Mouse (Mus musculus) neural tube, embryonic 11.5 days (tissue): ENCODE measurements at regions not wholly inside any gene's neighbourhood (a gene's known extent, or its start where the extent isn't known, plus 50 kb on each side); places are given as distances from the start of the nearest gene placed in this dataset.
A peak's percentile ranks its signal among the peaks of the same experiment; 100 is the strongest.

ENCODE experiments used
- ATAC-seq: fragments of 200-750 bp; cut with Nextera tagmentation; 2 replicates; pipeline ENCODE4 v1.8.0; 2017; ENCODE audit warnings: moderate number of reproducible peaks, mild to moderate bottlenecking, moderate TSS enrichment, moderate library complexity; ENCODE audit not compliant: insufficient read depth, low FRiP score, low TSS enrichment
- DNase-seq: peaks from one replicate; pipeline ENCODE4 v3.0.0-alpha.2; 2015; ENCODE audit warnings: low spot score
- H3K27ac ChIP-seq: fragments of 300-500 bp; sonication (generic); 2 replicates; pipeline ENCODE4 v1.5.1; 2014; ENCODE audit warnings: low read depth, mild to moderate bottlenecking, low read length
- H3K27me3 ChIP-seq: fragments of 300-500 bp; sonication (generic); 2 replicates; pipeline ENCODE4 v1.6.1; 2014; ENCODE audit warnings: mild to moderate bottlenecking, low read length, mixed read lengths; ENCODE audit not compliant: control insufficient read depth, insufficient read depth
- H3K36me3 ChIP-seq: fragments of 300-500 bp; sonication (generic); 2 replicates; pipeline ENCODE4 v1.6.1; 2014; ENCODE audit warnings: mild to moderate bottlenecking, low read length, moderate library complexity, mixed read lengths; ENCODE audit not compliant: control insufficient read depth, insufficient read depth
- H3K4me1 ChIP-seq: fragments of 300-500 bp; sonication (generic); 2 replicates; pipeline ENCODE4 v1.6.1; 2014; ENCODE audit warnings: low read length, mixed read lengths; ENCODE audit not compliant: control insufficient read depth, insufficient read depth
- H3K4me2 ChIP-seq: fragments of 300-500 bp; sonication (generic); 2 replicates; pipeline ENCODE4 v1.6.1; 2014; ENCODE audit warnings: low read depth, mild to moderate bottlenecking, moderate library complexity
- H3K4me3 ChIP-seq: fragments of 300-500 bp; sonication (generic); 2 replicates; pipeline ENCODE4 v1.5.1; 2014; ENCODE audit warnings: low read depth, low read length
- H3K9ac ChIP-seq: fragments of 300-500 bp; sonication (generic); 2 replicates; pipeline ENCODE4 v1.6.1; 2014; ENCODE audit warnings: mild to moderate bottlenecking, low read length
- H3K9me3 ChIP-seq: fragments of 300-500 bp; sonication (generic); 2 replicates; pipeline ENCODE4 v1.6.1; 2016; ENCODE audit warnings: low read length; ENCODE audit not compliant: control insufficient read depth
- WGBS: fragments of 180-500 bp; shearing (Covaris S2); extraction: QIAGEN DNeasy Blood & Tissue Kit; methylation state at CpG from one replicate; pipeline ENCODE4 v1.1.7; 2014; 5-methylcytosine and 5-hydroxymethylcytosine counted together

- Histone ChIP-seq H3K4me2 (no peak overlapping the region), H3K27me3 (no peaks in the 10 kb centered on the region), H3K27ac (no peak overlapping the region), H3K4me1 (no peaks in the 10 kb centered on the region), H3K36me3 (no peaks in the 10 kb centered on the region), H3K9me3 (no peaks in the 10 kb centered on the region), H3K9ac (no peak overlapping the region), H3K4me3 (no peak overlapping the region)
- ATAC-seq (no peak), DNase-seq (no peak)
- WGBS: 90% methylated on average over 7 of the region's 12 CpGs
Observed at GRCm38 (mm10) chr1:91664622-91665021, 124.3 kb downstream of the Asb1 start.

- Histone ChIP-seq H3K9me3 (no peaks in the 10 kb centered on the region), H3K4me2 (no peak overlapping the region), H3K9ac (no peak overlapping the region), H3K4me3 (no peak overlapping the region), H3K36me3 (no peaks in the 10 kb centered on the region), H3K4me1 (no peaks in the 10 kb centered on the region), H3K27me3 (no peaks in the 10 kb centered on the region), H3K27ac (no peak overlapping the region)
- ATAC-seq (no peak), DNase-seq (no peak)
- 73% methylated on average over 6 of the region's 6 CpGs for WGBS
Observed at GRCm38 (mm10) chr1:91668530-91668929, 128.2 kb downstream of the Asb1 start.

GRCm38 (mm10) chr1:91670980-91671379 lies 130.3 kb upstream of the Twist2 start:
- Histone ChIP-seq H3K4me2 (no peak overlapping the region), H3K9ac (no peak overlapping the region), H3K4me3 (no peak overlapping the region), H3K27ac (no peak overlapping the region), H3K9me3 (no peaks in the 10 kb centered on the region), H3K27me3 (no peaks in the 10 kb centered on the region), H3K4me1 (no peaks in the 10 kb centered on the region), H3K36me3 (no peaks in the 10 kb centered on the region)
- DNase-seq: no peak
- 75% methylated on average over 13 of the region's 13 CpGs for WGBS
- no peak for ATAC-seq

- no peaks in the 10 kb centered on the region for H3K4me1 ChIP-seq
- H3K9me3 ChIP-seq: no peaks in the 10 kb centered on the region
- H3K36me3 ChIP-seq: no peaks in the 10 kb centered on the region
- H3K4me3 ChIP-seq: no peak overlapping the region
- DNase-seq: no peak
- no peak overlapping the region for H3K9ac ChIP-seq
- no peak for ATAC-seq
- no peak overlapping the region for H3K27ac ChIP-seq
- WGBS: 88% methylated on average over 6 of the region's 6 CpGs
- no peak overlapping the region for H3K4me2 ChIP-seq
- no peaks in the 10 kb centered on the region for H3K27me3 ChIP-seq
Observed at GRCm38 (mm10) chr1:91674082-91674655, 127.1 kb upstream of the Twist2 start.

GRCm38 (mm10) chr1:91677062-91677461 lies 124.2 kb upstream of the Twist2 start:
- H3K4me3 ChIP-seq: no peak overlapping the region
- no peaks in the 10 kb centered on the region for H3K27me3 ChIP-seq
- WGBS: 62% methylated on average over 3 of the region's 3 CpGs
- ATAC-seq: no peak
- no peaks in the 10 kb centered on the region for H3K4me1 ChIP-seq
- no peak overlapping the region for H3K27ac ChIP-seq
- H3K9me3 ChIP-seq: no peaks in the 10 kb centered on the region
- no peak for DNase-seq
- no peaks in the 10 kb centered on the region for H3K36me3 ChIP-seq
- H3K4me2 ChIP-seq: no peak overlapping the region
- no peak overlapping the region for H3K9ac ChIP-seq

- Histone ChIP-seq H3K4me2 (no peak overlapping the region), H3K9ac (no peak overlapping the region), H3K36me3 (no peaks in the 10 kb centered on the region), H3K4me1 (no peaks in the 10 kb centered on the region), H3K27me3 (no peaks in the 10 kb centered on the region), H3K4me3 (no peak overlapping the region), H3K9me3 (no peaks in the 10 kb centered on the region), H3K27ac (no peak overlapping the region)
- ATAC-seq: no peak
- WGBS: 73% methylated on average over 4 of the region's 4 CpGs
- no peak for DNase-seq
Observed at GRCm38 (mm10) chr1:91678789-91679188, 122.5 kb upstream of the Twist2 start.

- H3K27ac ChIP-seq: no peak overlapping the region
- H3K9me3 ChIP-seq: no peaks in the 10 kb centered on the region
- no peaks in the 10 kb centered on the region for H3K27me3 ChIP-seq
- no peaks in the 10 kb centered on the region for H3K36me3 ChIP-seq
- H3K4me2 ChIP-seq: no peak overlapping the region
- H3K9ac ChIP-seq: no peak overlapping the region
- no peaks in the 10 kb centered on the region for H3K4me1 ChIP-seq
- DNase-seq: peak; percentile 36
- WGBS: 57% methylated on average over 9 of the region's 9 CpGs
- no peak overlapping the region for H3K4me3 ChIP-seq
- ATAC-seq: no peak
Observed at GRCm38 (mm10) chr1:91685031-91685430, 116.2 kb upstream of the Twist2 start.

- Histone ChIP-seq H3K9me3 (no peaks in the 10 kb centered on the region), H3K9ac (no peak overlapping the region), H3K4me2 (no peak overlapping the region), H3K4me1 (no peaks in the 10 kb centered on the region), H3K4me3 (no peak overlapping the region), H3K27ac (no peak overlapping the region), H3K27me3 (no peaks in the 10 kb centered on the region), H3K36me3 (no peaks in the 10 kb centered on the region)
- DNase-seq (peak; percentile 21), ATAC-seq (no peak)
- WGBS: 49% methylated on average over 6 of the region's 6 CpGs
Observed at GRCm38 (mm10) chr1:91685789-91686188, 115.5 kb upstream of the Twist2 start.

- H3K9me3 ChIP-seq: no peaks in the 10 kb centered on the region
- ATAC-seq: no peak
- H3K27me3 ChIP-seq: no peaks in the 10 kb centered on the region
- H3K27ac ChIP-seq: no peak overlapping the region
- H3K36me3 ChIP-seq: no peaks in the 10 kb centered on the region
- no peak overlapping the region for H3K9ac ChIP-seq
- H3K4me1 ChIP-seq: no peaks in the 10 kb centered on the region
- H3K4me2 ChIP-seq: no peak overlapping the region
- no peak for DNase-seq
- no peak overlapping the region for H3K4me3 ChIP-seq
- WGBS: 87% methylated on average over 1 of the region's 1 CpGs
Observed at GRCm38 (mm10) chr1:91691601-91692000, 109.7 kb upstream of the Twist2 start.
